Mouse (Mus musculus): ENCODE data around the gene Cd40lg.

The Cd40lg gene

GRCm38 (mm10) chrX:57263515-57263914, 51.6 kb downstream of the Cd40lg start:
- DNase-seq (ENCODE audit: low read depth, low spot score), result no peak

Measured in WW6 (cell line).